Mouse (Mus musculus) neural tube, embryonic 14.5 days (tissue): ENCODE results near the gene Fgfr2. TPM values are rescaled to one million over a fixed set of nuclear protein-coding genes. Genes with fewer than 3 reads are reported as not detected.

ENCODE experiments used
- ATAC-seq: fragments of 200-750 bp; cut with Nextera tagmentation; 2 replicates; pipeline ENCODE4 v1.8.0; 2017; ENCODE audit warnings: low read depth, mild to moderate bottlenecking, moderate TSS enrichment, moderate library complexity
- H3K27ac ChIP-seq: fragments of 300-500 bp; sonication (generic); 2 replicates; pipeline ENCODE4 v1.5.1; 2014; ENCODE audit warnings: low read depth, mild to moderate bottlenecking, control low read depth, low read length, moderate library complexity, mixed read lengths
- H3K27me3 ChIP-seq: fragments of 300-500 bp; sonication (generic); 2 replicates; pipeline ENCODE4 v1.6.1; 2014; ENCODE audit warnings: low read length; ENCODE audit not compliant: control insufficient read depth, insufficient read depth
- H3K36me3 ChIP-seq: fragments of 300-500 bp; sonication (generic); 2 replicates; pipeline ENCODE4 v1.6.1; 2014; ENCODE audit warnings: low read length, mixed read lengths; ENCODE audit not compliant: control insufficient read depth, insufficient read depth
- H3K4me1 ChIP-seq: fragments of 300-500 bp; sonication (generic); 2 replicates; pipeline ENCODE4 v1.6.1; 2014; ENCODE audit warnings: low read length; ENCODE audit not compliant: control insufficient read depth, insufficient read depth
- H3K4me2 ChIP-seq: fragments of 300-500 bp; sonication (generic); 2 replicates; pipeline ENCODE4 v1.6.1; 2014; ENCODE audit warnings: mild to moderate bottlenecking, low read depth, low read length, control low read depth
- H3K4me3 ChIP-seq: fragments of 300-500 bp; sonication (generic); 2 replicates; pipeline ENCODE4 v1.5.1; 2014; ENCODE audit warnings: low read depth, low read length, control low read depth, mixed read lengths
- H3K9ac ChIP-seq: fragments of 300-500 bp; sonication (generic); replicated peaks from 2 replicates; pipeline ENCODE4 v1.6.1; 2014; ENCODE audit warnings: low read depth, mild to moderate bottlenecking, control low read depth, low read length, mixed read lengths
- H3K9me3 ChIP-seq: fragments of 300-500 bp; sonication (generic); 2 replicates; pipeline ENCODE4 v1.6.1; 2016; ENCODE audit warnings: low read length; ENCODE audit not compliant: control insufficient read depth
- WGBS: fragments of 180-500 bp; shearing (Covaris S2); extraction: QIAGEN DNeasy Blood & Tissue Kit; methylation state at CpG from one replicate; pipeline ENCODE4 v1.1.7; 2014; 5-methylcytosine and 5-hydroxymethylcytosine counted together
- polyA plus RNA-seq: library from polyadenylated mRNA; unstranded; fragments of >200 nt; fragmentation: Nextera tagmentation; extraction: Ambion mirVana; gene quantifications from 2 replicates; pipeline ENCODE4 v1.2.1, GENCODE M21; 2014

The Fgfr2 gene
- polyA plus RNA-seq, 1 experiment from 2014 or later: 28.1 TPM

- H3K27ac ChIP-seq: no peak overlapping the region
Measured at GRCm38 (mm10) chr7:130216272-130216671, 2906.9 kb downstream of the Fgfr2 start.

GRCm38 (mm10) chr7:130215348-130216252 is 2907.6 kb downstream of the Fgfr2 start:
- WGBS: 31% methylated on average over 21 of the region's 21 CpGs
- Histone ChIP-seq H3K36me3 (no peaks in the 10 kb centered on the region), H3K27me3 (no peaks in the 10 kb centered on the region), H3K27ac (peak overlapping the region; percentile 60; the same call in 1 of the 2 replicates), H3K4me2 (no peak overlapping the region), H3K4me3 (no peak overlapping the region), H3K4me1 (peaks cover 11% of the 10 kb centered on the region; the same call in 1 of the 2 replicates), H3K9me3 (no peaks in the 10 kb centered on the region), H3K9ac (no peak overlapping the region)
- peak; percentile 87 for ATAC-seq

More at GRCm38 (mm10) chr7:130216272-130216671, 2906.9 kb downstream of the Fgfr2 start:
- ATAC-seq: no peak
- Histone ChIP-seq H3K4me2 (no peak overlapping the region), H3K4me1 (peaks cover 12% of the 10 kb centered on the region; the same call in 1 of the 2 replicates), H3K36me3 (no peaks in the 10 kb centered on the region), H3K9me3 (no peaks in the 10 kb centered on the region), H3K4me3 (no peak overlapping the region), H3K27me3 (no peaks in the 10 kb centered on the region), H3K9ac (no peak overlapping the region)
- WGBS: 28% methylated on average over 4 of the region's 4 CpGs

DNA sequence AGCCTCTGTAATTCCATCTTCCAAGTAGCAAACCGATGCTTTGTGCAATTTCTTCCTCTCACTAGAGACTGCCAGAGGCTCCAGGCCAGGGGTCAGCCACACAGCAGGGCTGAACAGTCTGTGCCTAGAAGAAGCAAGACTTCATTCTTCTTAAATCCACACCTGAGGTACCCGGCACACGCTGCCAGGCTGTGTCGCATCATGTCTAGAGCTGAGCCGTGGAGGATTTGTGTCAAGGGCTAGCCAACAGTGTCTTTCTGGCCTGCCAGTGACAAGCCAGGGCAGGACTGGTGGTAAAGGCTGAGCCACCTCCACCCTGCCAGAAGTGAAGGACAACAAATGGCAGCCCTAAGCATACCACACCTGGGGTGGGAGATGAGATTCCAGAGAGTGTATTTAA is 2910.0 kb downstream of the Fgfr2 start:
- no peak for ATAC-seq
- Histone ChIP-seq H3K4me2 (no peak overlapping the region), H3K27me3 (no peaks in the 10 kb centered on the region), H3K4me1 (peaks cover 10% of the 10 kb centered on the region; the same call in 1 of the 2 replicates), H3K9me3 (no peaks in the 10 kb centered on the region), H3K4me3 (no peak overlapping the region), H3K27ac (no peak overlapping the region), H3K9ac (no peak overlapping the region), H3K36me3 (no peaks in the 10 kb centered on the region)
- WGBS: 98% methylated on average over 5 of the region's 5 CpGs

GRCm38 (mm10) chr7:130211411-130211810 is 2911.7 kb downstream of the Fgfr2 start:
- WGBS: 90% methylated on average over 5 of the region's 5 CpGs
- H3K27me3 ChIP-seq: no peaks in the 10 kb centered on the region
- no peaks in the 10 kb centered on the region for H3K36me3 ChIP-seq
- H3K4me3 ChIP-seq: no peak overlapping the region
- H3K4me2 ChIP-seq: no peak overlapping the region
- no peak for ATAC-seq
- H3K27ac ChIP-seq: no peak overlapping the region
- H3K4me1 ChIP-seq: peaks cover 14% of the 10 kb centered on the region
- H3K9ac ChIP-seq: no peak overlapping the region
- H3K9me3 ChIP-seq: no peaks in the 10 kb centered on the region

DNA sequence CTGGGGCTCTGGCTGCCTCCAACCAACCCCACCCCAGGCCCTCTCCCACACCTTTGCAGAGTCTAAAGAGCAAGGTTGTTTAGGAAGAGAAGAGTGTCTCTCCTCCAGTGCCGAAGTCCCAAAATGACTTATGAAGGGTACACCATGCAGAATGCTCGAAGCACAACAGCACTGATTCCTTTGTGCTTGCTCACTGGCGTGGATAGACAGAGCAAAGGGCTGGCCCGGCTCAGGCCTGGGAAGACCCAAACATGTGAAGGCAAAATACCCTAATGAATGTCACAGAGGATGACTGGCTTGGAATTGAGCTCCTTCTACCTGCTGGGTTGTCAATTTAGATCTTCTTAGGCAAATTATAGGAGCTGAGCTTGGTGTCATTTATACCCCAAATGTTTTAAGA is 2914.5 kb downstream of the Fgfr2 start:
- no peaks in the 10 kb centered on the region for H3K27me3 ChIP-seq
- H3K27ac ChIP-seq: no peak overlapping the region
- H3K9me3 ChIP-seq: no peaks in the 10 kb centered on the region
- H3K4me3 ChIP-seq: no peak overlapping the region
- ATAC-seq: no peak
- WGBS: 44% methylated on average over 4 of the region's 4 CpGs
- no peaks in the 10 kb centered on the region for H3K36me3 ChIP-seq
- H3K4me2 ChIP-seq: no peak overlapping the region
- H3K9ac ChIP-seq: no peak overlapping the region
- peaks cover 4% of the 10 kb centered on the region; the same call in 1 of the 2 replicates for H3K4me1 ChIP-seq

GRCm38 (mm10) chr7:130206181-130206582 is 2917.0 kb downstream of the Fgfr2 start:
- no peak overlapping the region for H3K9ac ChIP-seq
- no peak overlapping the region for H3K27ac ChIP-seq
- H3K4me1 ChIP-seq: peaks cover 4% of the 10 kb centered on the region; the same call in 1 of the 2 replicates
- no peaks in the 10 kb centered on the region for H3K27me3 ChIP-seq
- H3K9me3 ChIP-seq: no peaks in the 10 kb centered on the region
- no peak overlapping the region for H3K4me3 ChIP-seq
- H3K36me3 ChIP-seq: no peaks in the 10 kb centered on the region
- no peak for ATAC-seq
- no peak overlapping the region for H3K4me2 ChIP-seq
- WGBS: 22% methylated on average over 6 of the region's 6 CpGs

- Histone ChIP-seq H3K4me3 (no peak overlapping the region), H3K4me2 (no peak overlapping the region), H3K36me3 (no peaks in the 10 kb centered on the region), H3K27me3 (no peaks in the 10 kb centered on the region), H3K9ac (no peak overlapping the region), H3K4me1 (peaks cover 4% of the 10 kb centered on the region), H3K27ac (no peak overlapping the region), H3K9me3 (no peaks in the 10 kb centered on the region)
- 90% methylated on average over 7 of the region's 7 CpGs for WGBS
- no peak for ATAC-seq
Measured at GRCm38 (mm10) chr7:130205140-130205539, 2918.0 kb downstream of the Fgfr2 start.

GRCm38 (mm10) chr7:130201020-130201419 is 2922.1 kb downstream of the Fgfr2 start:
- no peaks in the 10 kb centered on the region for H3K36me3 ChIP-seq
- 33% methylated on average over 8 of the region's 8 CpGs for WGBS
- no peak overlapping the region for H3K9ac ChIP-seq
- no peaks in the 10 kb centered on the region for H3K27me3 ChIP-seq
- no peaks in the 10 kb centered on the region; the same call in 1 of the 2 replicates for H3K4me1 ChIP-seq
- ATAC-seq: no peak
- no peak overlapping the region for H3K4me2 ChIP-seq
- no peaks in the 10 kb centered on the region for H3K9me3 ChIP-seq
- H3K4me3 ChIP-seq: no peak overlapping the region
- H3K27ac ChIP-seq: no peak overlapping the region

DNA sequence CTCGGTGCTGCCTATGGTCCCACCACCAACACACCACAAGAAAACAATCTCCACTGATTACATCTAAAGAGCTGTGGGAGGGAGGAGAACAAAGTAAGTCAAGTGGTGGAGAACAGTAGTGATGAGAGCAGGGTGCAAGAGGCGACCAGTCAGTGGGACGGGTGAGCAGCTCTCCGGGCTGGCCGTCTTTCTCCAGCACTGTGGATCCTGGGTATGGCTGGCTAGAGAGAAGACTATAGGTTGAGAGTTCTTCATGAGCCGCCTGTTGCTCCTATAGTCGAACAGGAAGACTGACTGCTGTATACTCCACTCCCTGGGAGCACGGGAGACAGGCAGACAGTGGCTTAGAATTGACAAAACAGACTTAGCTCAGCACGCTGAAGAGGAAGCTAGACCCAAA is 2923.2 kb downstream of the Fgfr2 start:
- no peak for ATAC-seq
- no peak overlapping the region for H3K9ac ChIP-seq
- no peak overlapping the region for H3K4me2 ChIP-seq
- no peak overlapping the region for H3K4me3 ChIP-seq
- H3K36me3 ChIP-seq: no peaks in the 10 kb centered on the region
- no peaks in the 10 kb centered on the region; the same call in 1 of the 2 replicates for H3K4me1 ChIP-seq
- no peaks in the 10 kb centered on the region for H3K9me3 ChIP-seq
- 93% methylated on average over 9 of the region's 9 CpGs for WGBS
- H3K27me3 ChIP-seq: no peaks in the 10 kb centered on the region
- no peak overlapping the region for H3K27ac ChIP-seq
